Mouse (Mus musculus): ENCODE data around the gene Hapln2.

Hapln2 gene

GRCm38 (mm10) chr3:88027434-88028186 is at the start of gene Hapln2:
Hapln2 (minus strand) TSS chr3:88027583.
- DNase-seq: peak; percentile 48

GRCm38 (mm10) chr3:88074766-88075165 is 47.4 kb upstream of the Hapln2 start:
- DNase-seq: no peak

DNA sequence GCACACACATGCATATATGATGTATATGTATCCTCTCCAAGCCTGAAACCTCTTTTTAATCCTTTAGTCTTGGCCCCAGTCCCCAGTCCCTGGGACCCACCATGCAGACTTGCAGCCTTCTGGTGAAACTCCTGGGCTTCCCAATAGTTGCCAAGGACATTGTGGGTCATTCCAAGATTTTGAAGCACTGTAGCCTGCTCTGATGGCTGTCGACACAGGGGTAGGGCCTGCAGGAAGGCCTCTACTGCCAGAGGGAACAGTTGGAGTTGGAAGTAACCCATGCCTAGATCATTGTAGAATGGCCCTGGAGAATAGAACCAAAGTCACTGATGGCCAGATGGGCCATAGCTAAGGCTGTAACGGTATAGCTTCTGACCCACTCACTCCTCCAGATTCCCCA is 47.0 kb upstream of the Hapln2 start:
- DNase-seq: no peak

- no peak for DNase-seq
Observed at GRCm38 (mm10) chr3:88073631-88074030, 46.2 kb upstream of the Hapln2 start.

- peak; percentile 85 for DNase-seq
Observed at GRCm38 (mm10) chr3:88071783-88072182, 44.4 kb upstream of the Hapln2 start.

DNA sequence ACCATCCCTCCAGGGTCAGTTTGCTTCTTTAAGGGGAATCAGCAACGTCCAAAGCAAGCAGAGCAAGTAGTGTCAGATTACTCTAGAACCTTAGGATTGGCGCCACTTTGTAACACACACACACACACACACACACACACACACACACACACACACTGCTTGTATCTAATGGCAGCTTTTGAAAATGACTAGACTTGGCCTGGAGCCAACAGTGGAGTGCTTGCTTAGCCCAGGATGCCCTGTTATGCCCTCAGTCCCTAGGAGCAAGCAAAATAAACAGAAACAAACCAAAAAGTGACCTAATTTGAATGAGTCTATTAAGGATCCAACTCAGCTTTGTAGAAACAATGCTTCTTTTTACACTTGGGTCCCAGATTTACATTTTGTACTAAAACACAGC is 41.0 kb upstream of the Hapln2 start:
- no peak for DNase-seq

DNA sequence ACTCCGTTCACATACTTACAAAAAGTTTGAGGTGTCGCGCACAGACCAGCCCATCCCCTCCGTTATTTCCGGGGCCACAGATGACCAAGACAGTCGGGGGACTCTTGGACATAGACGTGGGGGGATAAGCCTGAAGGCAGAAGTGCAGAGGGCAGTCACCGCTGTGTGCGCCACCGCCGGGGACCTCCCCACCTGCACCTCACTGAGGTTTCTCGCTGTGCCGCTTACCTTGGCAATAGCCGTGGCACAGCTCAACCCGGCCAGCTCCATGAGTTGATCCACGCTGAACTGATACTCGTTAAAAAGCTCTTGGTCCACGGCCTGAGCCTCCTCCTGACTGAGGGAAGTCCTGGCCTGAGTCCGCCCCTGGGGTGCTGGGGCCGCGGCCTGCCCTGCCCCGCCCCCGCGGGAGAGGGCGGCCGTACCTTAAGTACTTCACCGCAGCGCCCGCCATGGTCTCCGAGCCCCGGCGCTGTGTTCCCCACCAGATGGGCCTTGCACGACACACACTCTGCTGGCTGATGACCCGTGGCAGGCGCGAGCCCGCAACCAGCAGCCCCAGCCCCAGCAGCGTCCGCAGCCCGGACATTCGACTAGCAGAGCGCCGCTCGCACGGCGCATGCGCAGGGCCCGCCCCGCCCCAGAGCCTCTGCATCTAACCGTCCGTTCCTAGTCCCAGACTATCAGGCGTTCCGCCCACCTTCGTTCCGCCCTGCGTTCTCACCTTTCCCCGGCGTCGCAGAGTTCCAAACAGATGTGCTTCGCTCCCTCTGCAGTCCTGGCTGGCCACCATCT is 30.7 kb upstream of the Hapln2 start, which contains the start of gene Naxe:
TSS of gene Naxe (minus strand) at position 594 of the 795 bp plus-strand sequence.
- peak; percentile 84 for DNase-seq

GRCm38 (mm10) chr3:88057030-88057429 is 29.6 kb upstream of the Hapln2 start:
- DNase-seq: no peak

- DNase-seq: no peak
Observed at GRCm38 (mm10) chr3:88049532-88049931, 22.1 kb upstream of the Hapln2 start.

GRCm38 (mm10) chr3:88042661-88043421 is 15.5 kb upstream of the Hapln2 start, which contains the start of gene Gpatch4:
Gpatch4 (plus strand) TSS chr3:88043108.
- peak; percentile 92 for DNase-seq

GRCm38 (mm10) chr3:88035561-88036293 is 8.3 kb upstream of the Hapln2 start:
- no peak for DNase-seq

DNA sequence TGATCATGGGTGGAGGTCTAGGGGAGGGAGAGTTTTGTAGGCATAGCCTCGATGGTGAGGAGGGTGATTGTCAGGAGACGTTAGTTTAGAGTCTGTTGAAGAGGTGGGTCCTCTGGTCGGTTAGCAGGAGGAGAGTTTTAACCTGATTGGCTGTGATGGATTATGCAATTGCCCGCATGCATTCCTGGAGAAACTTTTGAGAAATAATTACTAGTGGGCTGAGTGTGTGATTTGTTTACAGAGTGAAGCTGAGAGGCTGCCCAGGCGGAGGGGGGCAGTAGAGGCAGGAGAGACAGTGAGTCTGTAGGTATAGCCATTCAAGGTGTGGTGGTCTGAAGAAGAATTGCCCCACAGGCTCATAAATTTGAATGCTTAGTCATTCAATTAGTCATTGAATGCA is 6.1 kb upstream of the Hapln2 start:
- DNase-seq: no peak

DNA sequence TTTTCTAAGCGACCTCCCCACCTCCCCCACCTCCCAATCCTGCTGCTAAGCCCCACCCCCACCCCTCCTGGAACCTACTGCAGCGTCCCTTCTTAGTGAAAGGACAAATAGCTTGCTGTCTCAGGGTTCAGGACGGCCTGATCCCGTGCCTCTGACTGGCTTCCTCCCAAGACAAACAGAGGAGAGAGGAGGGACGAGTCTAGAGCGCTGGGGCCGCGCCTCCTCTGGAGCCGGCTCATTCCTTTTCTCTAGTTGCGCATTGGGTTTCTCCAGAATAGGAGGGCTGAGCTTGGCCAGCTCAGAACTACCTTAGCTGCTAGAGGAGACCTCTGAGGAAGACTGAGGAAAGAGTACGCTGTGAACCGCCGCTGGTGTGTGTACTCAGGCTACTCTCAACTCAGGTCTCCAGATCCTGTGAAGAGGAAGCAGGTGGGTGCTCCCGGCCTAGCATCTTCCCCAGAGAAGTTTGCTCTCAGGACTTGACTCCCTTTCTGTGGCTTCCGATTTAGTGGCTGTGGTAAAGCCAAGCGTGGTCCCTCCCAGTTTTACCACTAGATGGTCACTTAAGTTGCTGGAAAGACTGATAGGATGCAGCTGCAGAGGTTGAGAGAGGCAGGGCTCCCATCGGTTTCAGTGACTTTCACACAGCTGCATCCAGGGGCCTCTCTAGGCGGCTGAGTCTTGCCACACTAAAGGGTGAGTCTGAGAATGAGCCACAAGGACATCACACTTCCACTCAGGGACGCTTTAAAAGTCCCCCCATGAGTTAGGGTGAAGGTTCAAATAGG is 3.4 kb upstream of the Hapln2 start:
- peak; percentile 71 for DNase-seq

- no peak for DNase-seq
Observed at GRCm38 (mm10) chr3:88026823-88027222, 560 bp downstream of the Hapln2 start.

DNA sequence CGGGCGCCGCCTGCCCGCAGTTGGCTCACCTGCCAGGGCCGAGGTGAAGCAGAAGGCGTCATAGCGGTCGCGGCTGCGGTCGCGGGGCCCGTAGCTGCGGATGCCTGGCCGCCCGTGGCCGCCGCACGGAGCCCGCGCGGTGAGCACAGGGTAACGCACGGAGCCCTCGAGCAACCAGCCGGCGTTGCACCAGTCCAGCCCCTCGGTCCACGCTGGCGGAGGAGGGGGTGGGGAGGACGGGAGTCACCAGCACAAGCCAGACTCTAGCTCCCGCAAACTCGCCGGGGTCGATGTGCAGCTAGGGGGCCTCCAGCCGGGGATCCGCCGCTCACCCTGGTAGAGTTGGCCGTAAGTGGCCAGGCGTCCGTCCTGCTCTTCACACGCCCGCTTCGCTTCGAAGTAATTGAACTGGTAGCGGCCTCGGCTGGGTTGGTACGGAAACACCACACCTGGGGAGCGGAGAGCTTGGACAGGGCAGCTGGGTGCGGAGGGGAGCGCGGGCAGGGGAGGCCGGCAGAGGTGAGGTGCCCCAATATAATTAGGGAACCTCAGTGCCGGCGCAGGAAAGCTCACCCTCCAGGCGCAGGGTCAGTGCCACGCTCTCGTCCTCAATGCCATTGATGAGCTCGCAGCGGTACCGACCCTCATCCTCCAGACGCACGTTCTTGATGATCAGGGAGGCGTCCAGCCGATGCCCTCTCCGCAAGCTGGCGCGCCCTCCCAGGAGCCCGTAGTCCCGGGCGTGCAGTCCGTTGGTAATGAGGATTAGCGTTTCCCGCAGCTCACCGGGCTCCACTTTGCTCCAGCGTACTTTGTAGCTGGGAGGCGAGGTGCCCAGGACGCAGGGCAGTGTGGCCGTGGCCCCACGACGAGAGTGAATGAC is 4.0 kb downstream of the Hapln2 start:
- DNase-seq: no peak

DNA sequence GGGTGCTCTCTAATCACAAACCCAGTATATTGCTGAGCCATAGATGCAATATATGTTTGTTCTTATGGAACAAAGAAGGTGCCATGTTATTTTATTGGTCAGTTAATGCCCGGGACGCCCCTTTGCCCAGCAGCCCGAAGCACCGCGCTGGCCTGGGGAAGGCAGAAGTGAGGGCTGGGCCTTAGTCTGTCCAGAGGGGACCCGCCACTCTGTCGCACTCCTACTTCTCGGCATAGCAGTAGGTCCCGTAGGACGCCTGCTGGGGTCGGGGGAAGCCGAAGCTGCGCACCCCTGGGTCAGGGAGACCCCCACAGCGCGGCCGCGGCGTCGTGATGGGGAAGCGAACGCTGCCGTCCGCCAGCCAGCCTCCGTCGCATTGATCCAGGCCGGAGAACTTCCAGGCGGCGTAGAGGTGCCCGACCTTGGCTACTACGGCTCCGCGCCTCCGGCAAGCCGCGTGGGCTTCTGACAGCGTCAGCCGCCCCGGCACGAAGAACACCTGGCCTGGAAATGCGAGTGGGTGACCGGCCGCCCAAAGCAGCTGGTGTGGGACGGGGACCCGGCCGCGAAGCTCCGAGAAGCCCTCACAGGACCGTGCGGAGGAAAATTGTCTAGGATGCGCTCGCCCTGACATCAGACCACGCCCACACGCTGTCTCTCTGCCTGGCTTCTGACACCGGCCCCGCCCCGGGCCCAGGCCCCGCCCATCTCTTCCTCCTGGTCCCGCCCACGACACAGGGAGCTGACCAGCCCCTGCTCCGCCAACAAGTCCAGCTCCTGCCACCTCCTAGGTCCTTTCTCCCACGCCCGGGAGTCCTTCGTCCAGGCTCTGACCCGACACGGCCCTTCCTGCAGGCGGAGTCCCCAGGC is 4.8 kb downstream of the Hapln2 start:
- DNase-seq: peak; percentile 85

DNA sequence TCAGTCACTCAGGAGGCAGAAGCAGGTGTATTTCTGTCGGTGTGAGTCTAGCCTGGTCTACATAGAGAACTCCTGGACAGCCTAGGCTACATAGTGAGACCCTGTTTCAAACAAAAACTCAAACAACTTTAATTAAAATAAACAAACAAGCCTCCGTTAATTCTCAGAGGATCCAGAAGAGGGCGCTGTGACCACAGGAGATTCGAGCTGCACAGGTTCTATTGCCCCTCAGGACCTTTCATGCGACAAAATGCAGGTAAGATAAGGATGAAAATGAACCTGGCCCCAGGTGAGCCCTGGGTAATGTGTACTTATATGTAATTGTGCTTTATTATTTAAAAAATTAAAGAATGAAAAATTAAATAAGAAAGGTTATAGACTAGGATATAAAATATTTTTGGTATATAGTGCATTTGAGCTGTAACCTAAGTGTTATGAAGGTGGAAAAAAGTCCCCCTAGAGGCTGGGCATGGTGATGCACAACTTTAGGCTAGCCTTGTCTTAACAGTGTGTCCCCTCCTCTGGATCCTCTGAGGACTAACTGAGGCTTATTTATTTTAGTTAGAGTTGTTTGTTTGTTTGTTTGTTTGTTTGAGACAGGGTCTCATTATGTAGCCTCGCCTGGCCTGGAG is 16.6 kb downstream of the Hapln2 start:
- DNase-seq: no peak

GRCm38 (mm10) chr3:88005822-88006786 is 21.3 kb downstream of the Hapln2 start:
- DNase-seq: no peak
